Mouse (Mus musculus) G1E-ER4 (cell line): ENCODE data around the gene Gm21988. TPM values are rescaled to one million over a fixed set of nuclear protein-coding genes. Genes with fewer than 3 reads are reported as not detected.

Experiments used
- GATA1 ChIP-seq: IDR thresholded peaks from one replicate; pipeline ENCODE4 v1.8.0; 2012; ENCODE audit warnings: low read length, inconsistent platforms
- polyA plus RNA-seq: library from polyadenylated mRNA; stranded (reverse); fragments of >175 nt; gene quantifications from 2 replicates; pipeline ENCODE4 v1.2.3, GENCODE M21; 2012

The Gm21988 gene
- polyA plus RNA-seq, 1 experiment: 3.5 TPM

DNA sequence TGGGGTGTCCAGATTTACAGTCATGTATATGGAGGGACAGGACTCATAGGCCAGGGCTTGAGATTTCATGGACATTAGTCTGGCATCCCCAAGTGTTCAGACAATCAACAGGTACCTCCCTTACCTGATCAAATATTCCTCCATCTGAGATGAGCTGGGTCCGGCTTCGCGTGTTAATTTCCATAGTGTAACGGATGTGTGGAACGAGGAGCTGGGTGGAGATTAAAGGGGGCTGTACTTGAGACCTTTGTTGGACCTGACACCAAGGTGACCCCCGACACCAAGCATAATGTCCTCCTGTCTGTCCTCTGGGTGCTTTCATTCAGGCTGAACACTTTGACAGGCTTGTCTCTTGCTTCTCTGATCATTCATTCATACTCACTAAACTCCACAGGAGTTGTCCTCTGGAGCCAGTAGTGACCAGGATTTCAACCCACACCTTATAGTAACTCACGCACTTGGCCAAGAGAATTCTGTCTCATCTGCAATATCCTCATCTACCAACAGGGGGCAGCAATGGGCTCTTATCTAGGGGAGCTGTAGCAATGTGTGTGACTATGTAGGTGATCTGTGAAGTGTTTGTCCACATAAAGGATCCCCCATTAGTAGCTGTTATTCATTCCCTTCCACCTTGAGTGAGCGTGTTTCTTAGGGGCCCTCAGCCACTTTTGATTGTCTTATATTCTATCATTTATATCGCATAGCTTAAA, 7.7 kb upstream of the Gm21988 start:
- TF ChIP-seq GATA1: no peak

DNA sequence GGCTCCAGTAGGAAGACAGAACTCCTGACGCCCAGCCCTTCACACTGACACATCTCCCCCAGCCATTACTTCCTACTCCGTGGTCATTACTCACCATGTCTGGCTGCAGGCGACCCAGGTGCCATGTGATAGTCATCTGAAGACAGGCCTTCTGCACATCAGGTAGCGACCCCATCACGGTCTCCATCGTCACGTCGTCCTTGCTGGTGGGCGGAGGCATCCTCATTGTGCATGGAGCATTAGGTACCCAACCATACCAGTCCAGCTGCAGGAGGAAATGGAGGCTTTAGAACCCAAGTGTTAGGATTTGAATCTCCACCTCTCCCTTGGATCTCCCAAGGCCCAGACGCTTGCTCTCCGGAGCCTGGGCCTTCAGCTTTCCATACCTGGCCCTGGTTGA, 3.0 kb upstream of the Gm21988 start:
- TF ChIP-seq GATA1: no peak

DNA sequence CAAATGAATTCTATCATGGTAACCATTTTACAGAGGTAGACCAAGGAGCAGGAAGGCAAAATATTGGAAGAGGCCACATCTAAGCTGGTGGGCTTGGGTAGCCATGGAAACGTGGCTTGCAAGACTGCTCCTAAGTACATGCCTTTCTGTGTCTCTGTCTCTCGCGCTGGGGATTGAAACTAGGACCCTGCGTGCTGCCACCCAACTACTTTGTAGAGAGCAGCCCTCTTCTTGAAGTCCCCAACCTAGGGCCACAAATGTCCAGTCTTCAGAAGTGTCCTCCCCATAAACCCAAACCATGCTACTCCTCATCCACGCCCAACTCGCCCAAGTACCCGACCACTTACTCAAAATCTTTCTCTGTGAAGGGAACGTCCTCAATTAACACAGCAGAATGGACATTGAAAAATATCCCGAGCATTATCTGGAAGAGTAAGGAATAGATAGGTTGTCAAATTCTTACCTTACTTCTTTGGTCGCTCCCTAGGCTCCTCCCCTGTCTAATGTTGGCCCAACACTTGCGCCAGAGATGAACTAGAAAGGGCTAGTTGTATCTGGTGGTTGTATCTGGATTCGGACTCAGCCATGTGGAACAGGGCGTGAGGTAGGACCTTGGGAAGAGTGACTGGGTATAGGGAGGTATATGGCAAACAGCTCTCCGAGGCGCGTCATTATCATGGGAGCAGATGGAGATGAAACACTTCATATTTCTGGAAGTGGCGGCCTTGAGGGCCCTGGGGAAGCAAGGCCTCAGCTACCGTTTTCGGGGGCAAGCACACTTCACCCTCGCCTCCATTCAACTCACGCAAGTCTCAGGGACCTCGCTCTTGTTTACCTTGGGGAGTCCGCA, 814 bp downstream of the Gm21988 start:
- TF ChIP-seq GATA1: no peak

DNA sequence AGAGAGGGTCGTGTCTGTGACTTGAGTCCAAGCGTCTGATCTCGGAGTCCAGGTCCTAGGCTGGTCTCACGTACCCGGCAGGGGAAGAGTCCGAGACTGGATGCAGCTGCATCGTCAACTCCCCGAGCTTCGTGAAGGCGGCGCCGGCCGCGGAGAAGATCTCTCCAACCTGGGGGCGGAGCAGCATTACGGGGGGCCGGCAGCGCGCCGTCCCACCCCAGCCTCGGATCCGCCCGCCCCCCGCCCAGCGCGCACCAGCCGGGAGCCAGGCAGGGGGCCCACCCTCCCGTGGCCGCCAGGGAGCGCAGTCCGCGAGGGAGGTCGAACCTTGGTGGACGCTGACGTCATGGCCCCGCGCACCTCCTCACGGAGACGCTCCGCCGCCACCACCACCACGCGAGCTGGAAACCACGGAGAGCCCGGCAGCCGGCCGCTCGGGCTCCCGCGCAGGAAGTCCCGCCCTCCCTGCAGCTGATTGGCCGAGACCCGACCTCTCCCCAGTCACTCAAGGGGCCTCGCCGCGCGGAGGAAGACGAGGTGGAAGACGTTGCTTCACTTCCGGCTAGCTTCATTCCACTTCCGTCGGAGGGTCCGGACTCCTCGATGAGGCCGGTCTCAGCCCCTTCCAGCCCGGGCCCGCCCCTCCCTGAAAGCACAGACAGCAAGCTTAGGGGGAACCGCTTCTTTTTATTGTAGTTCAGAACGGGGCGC, 2.0 kb downstream of the Gm21988 start, which contains the start of gene 0610010K14Rik:
0610010K14Rik (minus strand) TSS at position 458 of the 711 bp plus-strand sequence.
- no peak for TF ChIP-seq GATA1

DNA sequence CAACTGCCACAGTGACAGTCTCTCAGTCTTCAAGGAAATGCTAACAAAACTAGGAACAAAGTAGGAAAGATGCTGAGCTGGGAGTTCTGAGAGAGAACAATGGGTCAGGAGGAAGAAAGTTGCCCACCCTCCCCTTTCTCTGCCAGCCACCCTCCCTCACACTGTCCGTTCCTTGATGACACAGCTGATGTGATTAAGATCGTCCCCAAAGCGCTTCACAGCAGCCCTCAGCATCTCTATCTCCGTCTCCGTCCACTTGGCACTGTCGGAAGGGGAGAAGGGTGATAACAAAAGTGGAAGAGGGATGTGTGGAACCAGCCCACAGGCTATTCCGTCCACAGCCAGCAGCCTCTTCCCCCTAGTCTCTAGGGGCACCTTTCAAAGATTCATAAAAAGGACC, 2.9 kb downstream of the Gm21988 start:
- TF ChIP-seq GATA1: no peak

DNA sequence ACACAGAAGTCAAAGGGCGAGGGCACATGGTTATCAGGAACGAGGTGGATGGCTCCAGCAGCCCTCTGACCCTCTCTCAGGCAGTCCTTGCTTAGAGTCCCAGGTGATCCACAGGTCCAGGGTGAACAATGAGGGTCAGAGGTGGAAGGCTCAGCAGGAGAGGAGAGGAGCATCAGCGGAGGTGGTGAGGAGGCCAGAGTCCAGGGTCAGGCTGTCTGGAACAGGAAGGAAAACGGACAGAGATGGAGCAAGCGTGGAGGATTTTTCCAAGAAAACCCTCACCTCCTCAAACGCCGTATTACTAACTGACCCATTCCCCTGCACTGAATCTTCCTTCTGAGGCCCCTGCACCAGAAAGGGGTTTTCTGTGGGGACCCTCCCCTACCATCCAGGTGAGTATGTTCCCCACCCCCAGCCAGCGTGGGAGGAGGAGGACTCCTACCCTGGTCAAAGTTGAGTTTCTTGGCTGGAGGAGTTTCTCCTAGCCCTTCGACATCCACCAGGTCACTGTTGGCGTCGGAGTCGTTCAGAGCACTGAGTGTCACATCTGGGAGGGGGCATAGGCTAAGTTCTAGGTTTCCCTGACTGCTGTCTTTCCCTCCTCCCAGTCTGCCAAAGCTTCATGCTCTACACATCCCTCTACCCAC, 4.3 kb downstream of the Gm21988 start:
- no peak for TF ChIP-seq GATA1

DNA sequence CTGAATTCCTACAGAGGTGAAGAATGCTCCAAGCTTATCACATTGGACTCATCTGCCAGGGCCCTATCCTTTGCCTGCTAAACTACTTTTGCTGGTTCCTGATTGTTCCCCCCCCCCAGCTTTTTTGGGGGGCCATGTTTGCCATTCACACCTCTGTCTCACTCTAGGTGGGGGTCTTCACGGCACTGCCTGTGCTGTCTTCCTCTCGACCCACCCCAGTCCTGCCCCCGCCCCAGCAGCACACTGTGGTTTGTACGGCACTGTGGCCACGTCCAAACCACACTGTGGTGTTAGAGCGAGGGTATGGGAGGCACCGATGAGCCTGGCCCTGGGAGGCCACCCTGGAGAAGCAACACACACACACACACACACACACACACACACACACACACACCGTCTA, 5.1 kb downstream of the Gm21988 start:
- no peak for TF ChIP-seq GATA1

DNA sequence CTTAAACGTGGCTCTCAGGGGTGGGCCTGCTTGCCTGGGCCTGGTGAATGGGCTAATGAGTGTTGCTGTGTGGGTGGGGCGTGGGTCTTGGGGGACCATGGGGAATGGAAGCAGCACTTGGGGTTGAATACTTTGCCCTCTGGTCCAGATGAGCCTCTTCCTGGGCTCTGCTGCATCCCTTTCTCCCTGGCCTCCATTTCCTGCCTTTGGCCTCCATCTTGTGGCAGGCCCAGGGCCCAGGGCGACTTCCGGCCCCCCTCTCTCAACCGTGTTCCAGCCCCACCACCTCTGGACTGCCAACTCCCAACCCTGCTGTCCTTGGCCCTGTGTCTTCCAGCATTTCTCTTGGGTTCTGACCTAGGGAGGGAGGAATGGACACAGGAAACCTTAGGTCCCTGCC, 5.6 kb downstream of the Gm21988 start:
- no peak for TF ChIP-seq GATA1

DNA sequence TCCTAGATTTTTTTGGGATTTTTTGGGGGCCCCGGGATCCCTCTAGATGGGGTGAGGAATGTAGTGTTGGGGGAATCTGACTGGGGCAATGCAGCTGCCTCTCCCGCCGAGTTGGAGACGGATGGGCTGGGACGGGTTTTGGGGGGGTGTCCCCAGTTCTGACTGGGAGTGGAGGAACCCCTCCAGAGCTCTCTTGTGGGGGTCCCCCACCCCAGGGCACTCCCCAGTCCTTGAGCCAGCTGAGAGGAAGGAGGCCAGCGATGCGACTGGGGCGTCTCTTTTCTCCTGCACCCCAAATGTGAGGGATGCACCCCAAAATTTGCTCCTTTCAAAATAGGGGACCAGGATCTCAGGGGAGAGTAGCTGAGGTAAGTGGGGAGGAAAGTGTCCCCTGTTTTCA, 6.6 kb downstream of the Gm21988 start:
- TF ChIP-seq GATA1: no peak

DNA sequence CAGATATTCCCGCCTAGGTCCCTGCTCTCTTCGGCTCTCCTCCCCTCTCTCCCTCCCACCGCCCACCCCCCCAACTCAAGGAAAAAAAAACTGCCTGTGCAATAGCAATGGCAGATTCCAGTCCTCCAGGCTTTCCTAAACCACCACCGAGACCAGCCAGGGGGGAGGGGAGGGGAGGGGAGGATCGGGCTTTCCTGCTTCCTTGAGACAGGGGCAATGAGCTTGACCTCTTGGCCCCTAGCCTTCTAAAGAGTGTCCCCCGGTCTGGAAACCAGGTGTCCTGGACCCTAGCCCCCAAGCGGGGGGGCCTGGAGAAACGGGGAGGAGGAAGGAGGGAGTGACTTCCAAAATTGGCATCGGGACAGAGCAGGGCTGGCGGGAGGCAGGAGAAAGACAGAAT, 7.1 kb downstream of the Gm21988 start:
- no peak for TF ChIP-seq GATA1

DNA sequence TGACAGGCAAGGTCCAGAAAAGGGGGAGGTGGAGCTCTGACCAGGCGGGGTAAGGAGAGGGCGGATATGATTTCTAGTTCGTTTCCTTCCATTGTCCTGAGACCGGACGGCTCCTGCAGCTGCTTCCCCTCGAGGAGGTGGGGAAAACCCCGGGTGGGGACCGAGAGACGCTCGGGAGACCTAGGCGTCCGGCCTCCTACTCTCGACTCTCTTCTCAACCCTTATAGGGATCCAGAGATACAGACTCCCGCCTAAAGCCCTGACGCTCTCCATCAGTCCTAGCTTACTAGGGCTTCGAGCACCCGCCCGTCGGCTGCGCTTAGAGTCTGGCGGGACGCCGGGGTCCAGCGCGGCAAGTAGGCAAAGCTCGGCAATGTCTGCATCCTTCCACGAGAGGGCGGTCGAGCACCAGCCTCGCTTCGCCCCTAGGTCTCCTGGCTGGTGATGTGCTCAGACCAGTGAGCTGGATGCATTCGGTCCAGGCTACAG, 9.3 kb downstream of the Gm21988 start:
- no peak for TF ChIP-seq GATA1

DNA sequence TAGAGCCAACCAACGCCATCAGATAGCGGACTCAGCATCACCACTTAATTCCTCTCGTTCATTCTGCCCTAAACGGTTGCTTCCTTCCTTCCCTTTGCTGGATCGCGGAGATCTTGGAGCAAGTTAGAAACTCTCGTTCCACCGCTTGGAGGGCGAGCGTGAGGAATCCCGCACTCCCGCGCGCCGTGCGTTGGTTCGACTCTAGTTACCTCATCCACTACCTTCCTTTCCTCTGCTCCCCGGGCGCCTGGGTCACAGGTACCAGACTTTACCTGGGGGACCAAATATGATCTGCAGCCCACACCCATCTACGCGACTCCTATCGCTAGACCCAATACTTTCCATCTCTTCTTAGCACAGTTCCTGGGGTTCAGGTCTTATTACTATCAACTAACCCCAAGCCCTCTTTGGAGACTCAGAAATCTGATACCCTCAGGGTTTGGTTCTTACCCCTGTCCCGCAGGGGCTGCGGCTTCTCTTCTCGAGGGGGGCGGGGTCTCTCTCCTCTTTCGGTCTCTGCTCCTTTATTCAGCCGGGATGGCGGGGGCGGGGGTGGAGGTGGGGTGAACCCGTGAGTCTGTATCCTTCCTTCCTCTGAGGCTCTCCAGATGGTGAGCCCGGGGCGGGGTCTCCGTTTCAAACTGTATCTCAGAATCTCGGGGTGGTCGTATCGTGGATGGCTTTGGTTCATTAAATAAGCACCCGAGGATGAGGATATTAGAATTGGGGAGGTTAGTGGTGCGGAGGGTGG, 10.2 kb downstream of the Gm21988 start, which contains the start of gene Bcl6b:
Bcl6b (minus strand) TSS at position 539 of the 751 bp plus-strand sequence.
- no peak for TF ChIP-seq GATA1

DNA sequence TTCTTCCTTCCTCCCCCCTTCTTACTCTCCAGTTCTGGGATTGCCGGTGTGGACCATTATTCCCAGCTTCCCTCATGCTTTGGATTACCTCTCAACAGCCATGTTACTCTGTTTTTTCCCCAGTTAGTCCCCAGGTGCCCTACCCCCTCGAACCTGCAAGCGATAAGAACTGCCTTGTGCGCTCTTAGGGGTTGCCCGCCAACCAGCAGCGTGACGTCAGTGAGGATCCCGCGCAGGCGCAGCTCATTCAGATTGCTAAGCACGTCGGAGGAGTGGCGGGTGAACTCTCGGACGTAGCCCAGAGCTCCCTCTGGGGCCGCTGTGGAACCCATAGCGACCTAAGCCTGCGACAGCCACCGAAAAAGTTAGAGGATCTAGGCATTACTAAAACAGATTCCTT, 10.8 kb downstream of the Gm21988 start:
- no peak for TF ChIP-seq GATA1

DNA sequence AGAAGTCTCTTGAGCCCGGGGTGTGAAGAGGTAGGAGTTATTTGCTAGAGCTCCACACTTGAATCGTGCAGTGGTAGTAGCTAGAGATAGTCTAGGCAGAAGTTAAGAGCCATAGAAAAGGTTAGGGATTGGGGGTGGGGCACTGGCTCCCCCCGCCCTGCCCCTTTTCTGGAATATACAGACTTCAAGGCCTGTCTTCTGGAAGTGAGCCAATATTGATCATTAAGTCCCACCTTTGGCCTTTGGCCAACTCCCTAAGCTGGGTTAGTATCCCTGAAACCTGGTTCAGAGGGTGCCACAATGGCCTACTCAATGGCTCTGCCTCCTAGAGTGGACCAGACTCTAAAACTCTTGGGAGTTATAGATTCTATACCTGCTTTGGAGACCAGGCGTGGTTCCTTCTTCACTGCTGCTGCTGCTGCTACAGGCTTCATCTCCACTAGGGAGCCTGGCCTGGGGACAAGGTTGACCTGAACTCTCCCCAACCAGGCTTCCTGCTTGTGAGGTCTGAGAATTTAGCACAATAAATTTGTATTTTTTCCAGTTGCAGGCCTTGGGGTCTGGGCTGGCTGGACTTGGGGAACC, 11.9 kb downstream of the Gm21988 start:
- no peak for TF ChIP-seq GATA1
